Mouse (Mus musculus) bone marrow, adult 2 months (tissue): Measurements from ENCODE around the gene Stx4a.
"Not testable (repeated sequence)": the region's sequence is repeated elsewhere in the genome, so short reads cannot be mapped to it uniquely, and the experiment has no call there.

ENCODE experiments used
- CTCF ChIP-seq: fragments of 200-500 bp; IDR thresholded peaks from 2 replicates; pipeline ENCODE4 v1.5.1; 2011; ENCODE audit warnings: low read length, control low read depth; ENCODE audit not compliant: control insufficient read depth, insufficient read depth
- POLR2A ChIP-seq: fragments of 200-500 bp; IDR thresholded peaks from 2 replicates; pipeline ENCODE4 v1.6.1; 2011; ENCODE audit warnings: low read depth, mild to moderate bottlenecking, control low read depth, low read length, borderline replicate concordance; ENCODE audit not compliant: control insufficient read depth

DNA sequence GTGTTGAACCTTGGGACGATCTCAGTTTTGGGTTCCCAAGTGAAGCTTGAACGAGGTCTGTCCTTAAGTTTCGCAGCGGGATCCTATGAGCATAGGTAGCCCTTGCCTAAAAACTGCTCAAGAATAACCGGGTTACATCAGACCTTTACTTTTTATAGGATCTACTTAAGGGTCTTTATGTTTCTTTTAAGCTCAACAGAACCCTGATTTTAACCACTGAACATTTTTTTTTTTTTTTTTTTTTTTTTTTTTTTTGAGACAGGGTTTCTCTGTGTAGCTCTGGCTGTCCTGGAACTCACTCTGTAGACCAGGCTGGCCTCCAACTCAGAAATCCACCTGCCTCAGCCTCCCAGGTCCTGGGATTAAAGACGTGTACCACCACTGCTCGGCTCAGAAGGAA, 48.3 kb upstream of the Stx4a start:
- not testable (repeated sequence) for TF ChIP-seq CTCF, POLR2A
